In the genomic region with DNA sequence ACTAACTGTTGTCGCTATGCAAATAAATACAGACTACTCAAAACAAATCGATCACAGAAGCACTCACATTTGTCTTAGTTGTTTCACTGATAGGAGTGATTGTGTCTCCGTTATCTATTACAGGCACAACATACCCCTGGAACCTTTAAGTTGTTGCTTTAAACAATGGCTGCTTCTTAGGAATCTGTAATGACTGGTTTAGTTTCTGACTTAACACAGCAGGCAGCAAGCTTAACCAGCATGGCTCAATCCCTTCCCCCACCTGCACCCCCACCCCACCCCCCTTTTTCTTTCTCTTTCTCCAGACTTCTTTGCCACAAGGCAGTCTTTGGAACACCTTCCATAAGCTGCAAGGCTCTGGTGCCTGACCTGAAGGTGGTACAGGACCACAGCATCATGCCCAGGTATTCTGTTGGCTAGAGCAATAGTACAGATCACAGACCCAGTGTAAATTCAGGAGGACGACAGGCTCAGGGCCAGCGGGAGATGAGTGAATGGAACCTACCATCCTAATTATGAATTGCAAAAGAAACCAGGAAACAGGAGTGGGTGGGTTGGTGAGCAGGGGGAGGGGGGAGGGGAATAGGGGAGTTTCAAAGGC, we compare ENCODE assay signal across 19 mouse cellular contexts.
DNase-seq lines count a peak whose midpoint lies in the region; ATAC-seq and TF ChIP-seq lines count a peak whose summit lies in the region.
"Had no signal": no experiment of that assay in that cellular context is flagged by ENCODE, and none has a peak within 500 bp of the region (broad histone marks: within the 10 kb centered on the region; RNA-seq: fewer than 3 reads in every experiment).

No protein-coding gene starts in this region.

- peak; percentile 20 for DNase-seq in embryo, embryonic 9.5 days (ENCODE audit: extremely low spot score)
- DNase-seq in embryo, embryonic 10 days (ENCODE audit: low spot score), result no peak
- DNase-seq in midbrain, embryonic 10.5 days (ENCODE audit: low spot score), result no peak
- DNase-seq in midbrain, postnatal 0 days (ENCODE audit: low spot score), result no peak
- DNase-seq in limb, embryonic 10.5 days (ENCODE audit: low spot score), result peak; percentile 50
- no peak for DNase-seq in cerebellum, adult 9-11 months
- DNase-seq in heart, postnatal 25 days (ENCODE audit: low spot score), result no peak
- DNase-seq: adrenal gland, postnatal 10 days; cerebellum, adult 11-12 months; kidney, adult 18-20 months; kidney, postnatal 36 days; liver, embryonic 13.5 days; right cerebral cortex, postnatal 25 days; thymus, postnatal 4 days had no signal

- ATAC-seq in midbrain, postnatal 0 days (ENCODE audit: low FRiP score), result no peak
- peak; percentile 65 for ATAC-seq in midbrain, embryonic 15.5 days (replicated peaks)
- ATAC-seq: activated CD4-positive, CD25-positive, alpha-beta regulatory T cell, adult 4 months had no signal

- no peak overlapping the region for H3K4me3 ChIP-seq in midbrain, embryonic 10.5 days
- H3K4me3 ChIP-seq in midbrain, postnatal 0 days (ENCODE audit: low read depth, low read length), result no peak overlapping the region
- peak overlapping the region; percentile 13 for H3K4me3 ChIP-seq in limb, embryonic 10.5 days
- H3K4me3 ChIP-seq in midbrain, embryonic 15.5 days, result no peak overlapping the region
- H3K4me3 ChIP-seq: heart, embryonic 10.5 days; limb, embryonic 13.5 days; liver, embryonic 13.5 days had no signal

- H3K4me1 ChIP-seq in midbrain, embryonic 10.5 days, result peaks cover 15% of the 10 kb centered on the region
- no peaks in the 10 kb centered on the region for H3K4me1 ChIP-seq in midbrain, postnatal 0 days (ENCODE audit: insufficient read depth, low read length)
- peaks cover 38% of the 10 kb centered on the region for H3K4me1 ChIP-seq in limb, embryonic 10.5 days
- H3K4me1 ChIP-seq in midbrain, embryonic 15.5 days, result peaks cover 13% of the 10 kb centered on the region; the same call in 1 of the 2 replicates
- H3K4me1 ChIP-seq: liver, embryonic 13.5 days had no signal

- intact Hi-C loops in heart, postnatal 25 days (cut with DNase I), result no loop called here

- no peaks in the 10 kb centered on the region for H3K27me3 ChIP-seq in midbrain, embryonic 10.5 days (ENCODE audit: low read depth, poor library complexity, severe bottlenecking)
- no peaks in the 10 kb centered on the region for H3K27me3 ChIP-seq in midbrain, postnatal 0 days (ENCODE audit: insufficient read depth, low read length)
- no peaks in the 10 kb centered on the region for H3K27me3 ChIP-seq in limb, embryonic 10.5 days (ENCODE audit: low read depth, poor library complexity, severe bottlenecking)
- H3K27me3 ChIP-seq in midbrain, embryonic 15.5 days (replicated peaks), result no peaks in the 10 kb centered on the region
- H3K27me3 ChIP-seq: limb, embryonic 13.5 days; liver, embryonic 13.5 days had no signal

- no peak overlapping the region for H3K9ac ChIP-seq in midbrain, postnatal 0 days (replicated peaks; ENCODE audit: low read length, poor library complexity, severe bottlenecking)
- H3K9ac ChIP-seq in midbrain, embryonic 15.5 days, result no peak overlapping the region
- H3K9ac ChIP-seq: limb, embryonic 13.5 days; liver, embryonic 13.5 days had no signal

- H3K27ac ChIP-seq in midbrain, embryonic 10.5 days (replicated peaks), result 0 out of 2 replicates have a peak overlapping the region, but pooled peaks have one; percentile 2
- no peak overlapping the region for H3K27ac ChIP-seq in midbrain, postnatal 0 days (ENCODE audit: low read depth, low read length)
- peak overlapping the region; percentile 72 for H3K27ac ChIP-seq in limb, embryonic 10.5 days
- no peak overlapping the region for H3K27ac ChIP-seq in midbrain, embryonic 15.5 days
- H3K27ac ChIP-seq: heart, embryonic 10.5 days; limb, embryonic 13.5 days; liver, embryonic 13.5 days had no signal

- WGBS in midbrain, embryonic 10.5 days, result 11% methylated on average over 5 of the region's 5 CpGs
- WGBS in midbrain, postnatal 0 days, result 16% methylated on average over 5 of the region's 5 CpGs
- 15% methylated on average over 5 of the region's 5 CpGs for WGBS in limb, embryonic 10.5 days
- WGBS in midbrain, embryonic 15.5 days, result 13% methylated on average over 5 of the region's 5 CpGs

- no peak overlapping the region for H3K4me2 ChIP-seq in midbrain, postnatal 0 days (ENCODE audit: low read depth, low read length, poor library complexity, severe bottlenecking)
- no peak overlapping the region for H3K4me2 ChIP-seq in midbrain, embryonic 15.5 days
- H3K4me2 ChIP-seq: limb, embryonic 13.5 days; liver, embryonic 13.5 days had no signal

- no peak for TF ChIP-seq CTCF in midbrain, postnatal 0 days (IDR thresholded peaks at IDR 0.05)

- H3K36me3 ChIP-seq in midbrain, embryonic 10.5 days, result no peaks in the 10 kb centered on the region
- no peaks in the 10 kb centered on the region for H3K36me3 ChIP-seq in midbrain, postnatal 0 days (ENCODE audit: insufficient read depth, low read length)
- no peaks in the 10 kb centered on the region for H3K36me3 ChIP-seq in limb, embryonic 10.5 days
- H3K36me3 ChIP-seq in midbrain, embryonic 15.5 days (replicated peaks), result no peaks in the 10 kb centered on the region
- H3K36me3 ChIP-seq: G1E; heart, embryonic 10.5 days; limb, embryonic 13.5 days; liver, embryonic 13.5 days had no signal

- no peaks in the 10 kb centered on the region for H3K9me3 ChIP-seq in midbrain, embryonic 10.5 days (replicated peaks)
- H3K9me3 ChIP-seq in midbrain, postnatal 0 days (ENCODE audit: low read length), result no peaks in the 10 kb centered on the region
- no peaks in the 10 kb centered on the region for H3K9me3 ChIP-seq in limb, embryonic 10.5 days (replicated peaks)
- no peaks in the 10 kb centered on the region for H3K9me3 ChIP-seq in midbrain, embryonic 15.5 days
- H3K9me3 ChIP-seq: G1E; heart, embryonic 10.5 days; limb, embryonic 13.5 days; liver, embryonic 13.5 days had no signal

Comparison
In these comparisons a context has a peak if more than half of its experiments do, and no peak if none do; other contexts are left out.
1. DNase-seq: peak in embryo, embryonic 9.5 days (single experiment) and limb, embryonic 10.5 days (single experiment); none in embryo, embryonic 10 days (single experiment), midbrain, embryonic 10.5 days (single experiment), midbrain, postnatal 0 days (single experiment), cerebellum, adult 9-11 months (single experiment) and heart, postnatal 25 days (single experiment).
2. H3K27ac ChIP-seq: peak in midbrain, embryonic 10.5 days (single experiment) and limb, embryonic 10.5 days (single experiment); none in midbrain, postnatal 0 days (single experiment) and midbrain, embryonic 15.5 days (single experiment).